Mouse (Mus musculus): ENCODE results near the gene Zscan26. TPM values are rescaled to one million over a fixed set of nuclear protein-coding genes. Genes with fewer than 3 reads are reported as not detected.
"Not testable (repeated sequence)": the region's sequence is repeated elsewhere in the genome, so short reads cannot be mapped to it uniquely, and the experiment has no call there.

The Zscan26 gene
- 10 to 100 TPM; 41.9 to 57.9 (median 51.1) TPM for total RNA-seq (2022)

GRCm38 (mm10) chr13:21453449-21453848, at the start of gene Zscan26:
TSS of gene Zscan26 (minus strand) at chr13:21453730.
- peak; percentile 76 for DNase-seq

DNA sequence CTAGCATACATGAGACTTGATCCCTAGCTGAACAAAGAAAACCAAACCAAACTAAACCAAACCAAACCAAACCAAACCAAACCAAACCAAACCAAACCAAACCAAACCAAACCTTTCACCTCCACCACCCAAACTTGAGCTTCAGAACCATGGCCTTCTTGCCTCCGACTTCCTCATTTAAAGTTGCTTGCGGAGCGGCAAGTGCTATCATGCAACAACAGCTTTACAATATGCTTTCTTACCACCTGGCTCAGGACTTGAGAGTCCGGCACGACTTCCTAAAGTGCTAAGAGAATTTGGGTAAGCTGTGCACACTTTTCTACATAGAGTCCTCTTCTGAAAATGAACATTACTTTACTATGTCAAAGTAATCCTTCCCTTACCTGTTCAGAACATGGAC, 48.8 kb upstream of the Zscan26 start:
- no peak for DNase-seq

GRCm38 (mm10) chr13:21501182-21501581, 47.7 kb upstream of the Zscan26 start, which contains the start of gene Gm11273:
TSS of gene Gm11273 (minus strand) at chr13:21501418.
- DNase-seq = not testable (repeated sequence)

- DNase-seq = no peak
These were observed 41.5 kb upstream of the Zscan26 start, which contains the start of gene AK157302 for GRCm38 (mm10) chr13:21495080-21495479. TSS of gene AK157302 (plus strand) at chr13:21495223.

GRCm38 (mm10) chr13:21492847-21493246, 39.3 kb upstream of the Zscan26 start:
- DNase-seq = peak; percentile 35

- no peak for DNase-seq
These were observed 33.4 kb upstream of the Zscan26 start for GRCm38 (mm10) chr13:21486881-21487280.

DNA sequence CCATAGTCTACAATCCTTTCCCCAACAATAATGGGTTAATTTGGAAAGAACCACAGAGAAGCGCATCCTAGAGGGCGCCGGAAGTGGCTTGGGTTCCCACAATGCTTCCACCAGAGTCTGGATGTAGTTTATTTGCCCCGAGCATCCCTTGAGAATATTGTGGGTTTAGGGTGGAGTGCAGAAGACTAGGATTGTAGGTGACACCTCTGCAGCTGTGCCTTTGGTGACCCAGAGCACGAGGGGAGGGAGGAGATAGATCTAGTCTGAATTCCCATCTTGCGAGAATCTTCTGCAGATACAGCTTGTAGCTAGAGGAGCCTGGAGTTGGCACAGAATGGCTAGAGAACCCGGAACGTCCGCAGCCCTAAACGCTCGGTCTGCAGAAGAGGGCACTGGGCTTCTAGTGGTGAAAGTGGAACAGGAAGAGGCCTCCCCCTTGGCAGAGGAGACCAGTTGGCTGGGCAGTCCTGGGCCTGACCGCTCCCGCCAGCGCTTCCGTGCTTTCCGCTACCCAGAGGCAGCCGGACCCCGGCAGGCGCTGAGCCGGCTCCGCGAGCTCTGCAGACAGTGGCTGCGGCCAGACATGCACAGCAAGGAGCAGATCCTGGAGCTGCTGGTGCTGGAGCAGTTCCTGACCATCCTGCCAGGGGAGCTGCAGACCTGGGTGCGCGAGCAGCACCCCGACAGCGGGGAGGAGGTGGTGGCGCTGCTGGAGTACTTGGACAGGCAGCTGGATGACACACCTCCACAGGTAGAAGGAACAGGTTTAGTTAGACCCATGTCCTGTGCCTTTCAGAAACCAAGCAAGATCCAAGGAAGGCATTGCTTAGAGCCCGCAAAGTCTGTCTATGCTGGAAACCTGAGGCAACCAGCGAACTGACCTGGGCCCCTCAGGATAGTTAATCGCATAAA, 25.5 kb upstream of the Zscan26 start, which contains the start of the genes Zkscan4 and Gm10065:
TSS of gene Zkscan4 (plus strand) at position 149 of the 912 bp plus-strand sequence.
TSS of gene Gm10065 (minus strand) at position 683 of the 912 bp plus-strand sequence.
- peak; percentile 39 for DNase-seq

DNA sequence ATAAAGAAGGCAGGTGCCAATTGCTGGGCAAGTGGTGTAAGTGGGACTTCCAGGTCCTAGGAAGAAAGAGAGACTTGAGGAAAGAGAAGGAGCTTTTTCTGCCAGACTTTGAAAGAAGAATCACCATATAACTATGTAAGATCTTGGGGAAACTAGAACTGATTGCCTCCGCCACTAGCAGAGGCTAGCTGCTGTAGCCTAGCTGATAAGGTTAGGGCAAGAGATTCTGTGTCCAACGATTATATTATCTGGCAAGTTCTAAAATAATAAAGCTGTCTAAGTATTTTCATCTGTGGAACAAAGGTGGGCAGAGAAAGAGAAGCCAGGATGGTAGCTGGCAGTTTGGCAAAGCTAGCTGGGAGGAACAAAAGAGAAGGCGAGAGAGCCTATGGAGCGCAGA, 18.9 kb upstream of the Zscan26 start:
- no peak for DNase-seq

DNA sequence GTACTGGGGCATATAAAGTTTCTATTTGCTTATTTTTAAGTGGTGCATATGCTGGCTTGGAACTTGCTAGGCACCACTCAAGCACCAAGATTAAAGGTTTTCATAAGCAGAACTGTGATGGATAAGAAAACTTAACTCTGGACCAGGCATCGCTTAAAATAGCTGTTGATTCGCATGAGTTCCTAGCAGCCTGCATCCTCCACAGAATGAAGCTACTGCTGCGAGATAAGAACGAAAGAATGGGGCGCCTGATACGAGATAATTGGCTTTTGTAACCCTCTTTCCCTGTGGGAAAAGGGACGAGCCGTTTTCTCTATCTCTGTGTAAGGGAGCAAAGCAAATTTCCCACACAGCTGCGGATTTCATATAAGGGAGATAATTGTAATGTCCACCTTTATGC, 15.6 kb upstream of the Zscan26 start:
- DNase-seq = no peak

DNA sequence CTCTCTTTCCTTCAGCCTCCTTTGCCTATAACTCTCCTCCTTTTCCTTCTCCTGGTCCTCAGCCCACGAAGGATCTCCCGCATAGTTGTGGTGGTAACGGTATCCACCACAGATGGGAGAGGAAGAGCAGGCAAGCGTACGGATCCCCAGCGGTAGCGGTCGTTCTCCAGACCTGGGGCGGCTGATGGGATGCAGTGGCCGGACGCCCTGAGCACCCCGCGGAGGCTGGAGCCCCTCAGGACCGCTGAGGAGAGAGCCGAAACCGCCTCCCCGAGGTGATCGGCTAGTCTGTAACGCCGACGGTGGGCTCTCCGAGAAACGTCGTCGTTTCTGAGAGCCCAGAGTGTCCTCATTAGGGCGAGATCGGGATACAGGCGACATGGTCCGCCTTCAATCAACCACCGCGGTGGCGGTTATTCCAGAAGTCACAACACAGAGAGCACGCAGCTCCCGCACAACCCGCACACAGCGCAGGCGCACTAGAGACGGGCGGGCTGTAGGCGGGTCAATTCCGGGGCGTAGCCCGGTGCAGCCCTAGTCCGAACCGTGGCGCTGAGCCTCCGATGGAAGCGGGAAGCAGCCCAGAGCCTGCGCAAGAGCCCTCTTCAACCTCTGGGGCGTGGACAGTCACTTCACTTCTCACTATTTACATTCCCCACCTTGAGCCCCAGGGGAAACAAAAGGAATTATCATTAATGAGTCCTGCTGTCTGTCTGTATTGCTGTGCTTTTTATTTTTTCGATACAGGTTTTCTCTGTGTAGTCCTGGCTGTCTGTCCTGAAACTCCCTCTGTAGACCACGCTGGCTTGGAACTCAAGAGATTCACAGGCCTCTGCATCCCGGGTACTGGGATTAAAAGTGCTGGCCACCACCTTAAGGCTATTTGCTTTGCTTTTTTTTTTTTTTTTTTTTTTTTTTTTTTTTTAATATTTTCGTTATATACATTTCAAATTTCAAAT, 14.8 kb upstream of the Zscan26 start, which contains the start of gene Nkapl:
TSS of gene Nkapl (minus strand) at position 449 of the 959 bp plus-strand sequence.
- peak; percentile 80 for DNase-seq

DNA sequence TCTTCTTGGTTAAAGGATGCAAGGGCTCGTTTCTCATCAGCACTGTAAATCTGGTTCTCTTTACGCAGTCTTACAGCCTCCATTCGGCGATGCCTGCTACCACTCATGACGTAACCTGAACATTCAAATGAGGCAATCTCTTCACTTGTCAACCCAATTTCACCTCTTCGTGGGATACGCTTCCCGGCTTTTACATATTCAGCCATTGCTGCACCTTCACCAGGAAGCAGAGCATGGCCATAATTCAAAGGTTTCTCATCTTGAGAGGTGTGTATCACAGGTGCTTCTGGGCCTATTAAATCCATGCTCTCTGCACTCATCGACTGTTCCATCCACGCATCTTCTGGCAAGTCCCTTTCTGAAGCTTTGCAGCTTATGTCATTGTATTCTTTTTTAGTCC, 13.8 kb upstream of the Zscan26 start:
- DNase-seq = no peak

GRCm38 (mm10) chr13:21462516-21462915, 9.0 kb upstream of the Zscan26 start:
- DNase-seq = not testable (repeated sequence)

- DNase-seq = no peak
These were observed 2.8 kb upstream of the Zscan26 start for GRCm38 (mm10) chr13:21456347-21456746.

- DNase-seq = no peak
These were observed 603 bp upstream of the Zscan26 start for GRCm38 (mm10) chr13:21454133-21454532.

DNA sequence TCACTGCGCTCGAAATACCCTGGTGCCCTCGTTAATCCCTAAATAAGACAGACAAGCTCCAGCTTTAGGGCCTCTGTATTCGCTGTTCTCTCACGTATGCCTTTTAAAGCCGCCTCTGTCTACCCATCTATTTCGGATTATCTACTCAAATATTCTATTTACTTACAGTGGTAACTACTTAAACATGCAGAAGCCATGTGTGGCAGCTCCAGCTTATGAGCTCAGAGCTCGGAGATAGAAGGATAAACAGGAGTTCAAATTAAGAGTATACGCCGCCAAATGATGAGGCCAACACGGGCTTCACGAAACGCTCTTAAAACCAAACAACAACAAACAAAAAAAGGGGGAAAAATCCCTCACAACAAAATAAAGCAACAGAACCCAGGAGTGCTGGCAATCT, 488 bp downstream of the Zscan26 start:
- DNase-seq = no peak

DNA sequence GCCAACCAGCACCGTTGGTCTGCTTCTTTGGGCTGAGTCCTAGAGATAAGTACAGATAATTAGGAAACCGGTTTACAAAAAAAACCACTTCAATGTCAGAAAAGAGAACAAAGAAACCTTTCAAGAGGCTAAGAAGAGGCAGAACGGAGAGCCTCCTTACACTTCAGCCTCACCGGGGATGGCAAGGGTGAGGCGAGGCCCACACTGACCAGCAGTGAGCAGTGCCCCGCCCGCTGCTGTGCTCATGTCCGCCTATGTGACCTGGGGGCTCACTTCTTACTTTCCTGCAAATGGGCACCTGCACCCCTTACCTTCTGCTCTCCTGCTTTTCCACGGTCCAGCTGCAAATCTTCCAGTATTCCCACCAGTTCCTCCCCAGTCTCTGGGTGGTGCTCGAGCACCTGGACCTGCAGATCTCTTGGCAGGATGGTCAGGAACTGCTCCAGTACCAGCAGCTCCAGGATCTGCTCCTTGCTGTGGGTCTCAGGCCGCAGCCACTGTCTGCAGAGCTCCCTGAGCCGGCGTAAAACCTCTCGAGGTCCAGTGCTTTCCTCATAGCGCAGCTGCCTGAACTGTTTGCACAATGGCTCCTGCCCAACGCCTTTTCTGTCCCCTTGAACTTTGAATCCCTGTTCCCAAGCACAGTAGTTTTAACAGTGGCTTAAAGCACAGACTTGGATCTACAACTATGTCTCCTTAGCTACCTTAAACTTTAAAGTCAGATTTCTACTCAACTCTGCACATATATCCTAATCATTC, 5.5 kb downstream of the Zscan26 start:
- DNase-seq = no peak

- no peak for DNase-seq
These were observed 6.7 kb downstream of the Zscan26 start for GRCm38 (mm10) chr13:21446796-21447195.

DNA sequence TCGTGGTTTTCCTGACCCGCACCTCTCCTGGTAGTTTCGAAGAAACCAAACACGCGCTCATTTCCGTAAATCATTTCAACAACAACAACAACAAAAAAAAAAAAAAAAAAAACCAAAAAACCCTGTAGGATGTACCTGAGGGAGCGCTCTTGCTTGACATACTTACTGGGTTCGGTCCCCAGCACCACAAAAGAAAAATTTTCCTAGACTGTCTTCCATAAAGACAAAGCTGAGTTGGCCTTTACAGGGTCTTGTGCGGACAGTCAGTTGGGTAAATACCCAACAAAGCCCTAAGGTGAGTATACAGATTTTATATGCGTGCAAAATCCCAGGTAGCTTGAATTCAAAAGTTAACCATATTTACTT, 12.3 kb downstream of the Zscan26 start:
- DNase-seq = no peak

GRCm38 (mm10) chr13:21440503-21441206, 12.9 kb downstream of the Zscan26 start, which contains the start of gene Pgbd1:
TSS of gene Pgbd1 (minus strand) at chr13:21441058.
- DNase-seq = peak; percentile 76

DNA sequence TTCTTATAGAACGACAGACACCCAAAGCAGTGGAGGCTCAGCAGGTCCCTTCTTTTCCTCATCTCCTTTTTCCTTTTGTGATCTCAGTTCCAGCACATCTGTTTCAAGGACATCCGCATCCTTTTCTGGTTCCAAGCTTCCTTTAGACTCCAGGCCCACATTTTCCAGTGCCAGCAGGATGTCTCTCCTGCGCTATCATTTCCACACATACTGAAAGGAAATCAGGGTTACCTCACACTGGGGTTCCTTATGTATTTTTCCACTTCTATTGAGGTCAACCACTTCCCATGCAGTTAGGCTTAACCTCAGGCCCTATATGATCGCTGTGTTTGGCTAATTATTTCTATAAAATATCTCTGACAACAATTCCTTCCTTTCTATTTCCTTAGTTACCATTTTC, 18.1 kb downstream of the Zscan26 start:
- no peak for DNase-seq

DNA sequence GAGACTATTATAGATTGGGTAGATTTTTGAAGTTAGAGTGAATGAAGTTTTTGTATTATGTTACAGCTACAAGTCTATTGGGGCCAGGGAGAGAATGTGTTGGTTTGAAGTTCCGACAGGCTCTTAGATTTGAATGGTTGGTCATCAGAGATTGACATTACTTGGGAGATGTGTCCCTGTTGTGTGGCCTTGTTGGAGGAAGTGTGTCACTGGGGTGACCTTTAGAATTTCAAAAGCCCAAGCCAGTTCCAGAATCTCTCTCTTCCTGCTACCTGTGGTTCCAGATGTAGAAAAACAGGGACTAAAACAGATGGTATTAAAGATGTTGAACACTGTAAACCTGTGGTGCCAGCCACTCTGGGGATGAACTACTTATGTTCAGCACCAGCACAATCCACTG, 25.9 kb downstream of the Zscan26 start:
- DNase-seq = no peak

Measured in adrenal gland, adult 8-10 months (tissue).